Mouse (Mus musculus) T-helper 2 cell (primary cell): ENCODE data around the gene Plekhn1.

Source experiments
- in situ Hi-C: fragments of 300-600 bp; cut with MboI, MseI; formaldehyde crosslinking; loops from one replicate; pipeline ENCODE4 v1.15.1; 2025; ENCODE audit warnings: high pct_unique_total_duplicates

Gene Plekhn1

GRCm38 (mm10) chr4:156185456-156185949 lies 49.2 kb downstream of the Plekhn1 start:
- in situ Hi-C loops = no loop called here

DNA sequence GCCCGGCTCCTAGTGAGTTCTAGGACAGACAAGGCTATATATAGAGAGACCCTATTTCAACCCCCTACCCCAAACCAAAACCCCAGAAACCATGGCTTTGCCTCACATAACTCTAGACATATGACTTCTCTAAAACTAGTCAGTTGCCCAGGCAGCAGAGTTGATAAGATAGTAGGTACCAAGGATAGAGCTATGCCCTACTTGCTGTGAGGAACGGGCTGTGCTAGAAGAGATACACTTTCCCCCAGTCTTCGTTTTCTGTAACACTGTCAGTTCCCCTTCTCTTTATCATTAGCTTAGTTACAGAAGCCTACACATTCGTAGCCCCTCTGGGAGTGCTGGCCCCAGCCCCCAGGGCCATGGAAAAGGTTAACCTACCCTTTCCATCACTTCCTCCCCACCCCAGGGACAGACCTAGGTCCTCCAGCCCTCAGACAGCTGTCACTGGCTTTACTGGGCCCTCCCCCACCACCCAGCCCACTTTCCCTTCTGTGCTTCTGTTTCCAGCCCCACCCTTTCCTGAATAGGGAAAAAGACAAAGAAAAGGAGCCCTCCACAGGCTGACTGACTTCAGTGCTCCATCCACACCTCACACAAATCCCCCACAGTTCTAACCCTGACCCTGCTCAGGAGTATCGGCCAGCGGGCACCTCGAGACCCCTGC lies 50.2 kb downstream of the Plekhn1 start:
- in situ Hi-C loops = no loop called here

GRCm38 (mm10) chr4:156183747-156184146 lies 50.9 kb downstream of the Plekhn1 start:
- in situ Hi-C loops = no loop called here

DNA sequence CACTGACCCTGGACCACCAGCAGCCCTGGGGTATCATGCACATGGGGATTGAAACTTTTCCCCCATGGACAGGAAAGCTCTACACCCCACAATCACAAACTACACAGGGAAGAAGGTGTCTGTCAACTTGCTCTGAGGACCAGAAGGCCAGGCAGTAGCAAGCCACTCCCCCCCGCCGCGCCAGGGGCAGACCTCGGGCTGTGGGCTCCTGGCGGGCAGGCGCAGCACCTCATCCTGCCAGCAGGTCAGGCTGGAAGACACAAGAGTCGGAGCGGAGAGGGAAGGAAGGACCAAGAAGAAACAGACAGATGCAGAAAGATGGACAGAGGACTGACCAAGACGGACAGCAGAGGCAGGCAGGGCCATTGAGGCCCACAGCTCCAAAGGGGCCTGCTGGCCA lies 57.0 kb downstream of the Plekhn1 start:
- in situ Hi-C loops = no loop called here

- in situ Hi-C loops = no loop called here
These were observed 62.8 kb downstream of the Plekhn1 start for GRCm38 (mm10) chr4:156171828-156172227.
